Comparison of ENCODE assay signal across 24 mouse cellular contexts in the genomic region with DNA sequence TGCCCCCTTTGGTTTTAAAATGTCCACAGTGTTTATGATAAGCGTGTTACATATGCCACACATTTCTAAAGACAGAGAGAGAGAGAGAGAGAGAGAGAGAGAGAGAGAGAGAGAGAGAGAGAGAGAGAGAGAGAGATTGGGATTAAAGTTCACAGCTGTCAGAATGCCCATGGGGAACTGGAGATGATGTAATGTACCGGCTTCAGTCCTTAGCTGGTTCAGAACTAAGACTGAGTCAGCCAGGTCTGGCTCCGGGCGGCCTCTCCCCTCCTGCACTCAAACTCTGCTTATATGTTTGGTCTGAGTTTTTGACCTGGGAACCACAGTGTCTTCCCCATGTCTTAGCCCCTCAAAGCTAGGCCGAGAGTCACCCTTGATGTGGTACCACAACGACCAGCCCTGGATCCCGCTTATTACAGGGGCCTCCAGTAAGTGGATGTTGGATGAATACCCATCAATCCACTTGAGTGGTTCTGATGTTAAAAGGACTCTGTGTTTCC. TPM values are rescaled to one million over a fixed set of nuclear protein-coding genes. Genes with fewer than 3 reads are reported as not detected.
DNase-seq lines count a peak whose midpoint lies in the region; ATAC-seq and TF ChIP-seq lines count a peak whose summit lies in the region.
"Had no signal": no experiment of that assay in that cellular context is flagged by ENCODE, and none has a peak within 500 bp of the region (broad histone marks: within the 10 kb centered on the region; RNA-seq: fewer than 3 reads in every experiment).

No protein-coding gene starts in this region.

- H3K27me3 ChIP-seq in liver, adult 2 months (ENCODE audit: control insufficient read depth, insufficient read depth, low read length): peaks cover 3% of the 10 kb centered on the region; the same call in 1 of the 2 replicates
- H3K27me3 ChIP-seq in liver, embryonic 12.5 days (replicated peaks): peaks cover 89% of the 10 kb centered on the region
- H3K27me3 ChIP-seq in limb, embryonic 10.5 days (ENCODE audit: low read depth, poor library complexity, severe bottlenecking): peaks cover 86% of the 10 kb centered on the region
- H3K27me3 ChIP-seq in hindbrain, embryonic 12.5 days: peaks cover 15% of the 10 kb centered on the region
- H3K27me3 ChIP-seq: midbrain, embryonic 15.5 days had no signal

- no peaks in the 10 kb centered on the region for H3K79me2 ChIP-seq in liver, adult 2 months (ENCODE audit: control insufficient read depth, insufficient read depth, low read length)

- no peaks in the 10 kb centered on the region for H3K9me3 ChIP-seq in liver, embryonic 12.5 days (replicated peaks)
- H3K9me3 ChIP-seq in limb, embryonic 10.5 days (replicated peaks): no peaks in the 10 kb centered on the region
- H3K9me3 ChIP-seq in hindbrain, embryonic 12.5 days (replicated peaks): no peaks in the 10 kb centered on the region
- H3K9me3 ChIP-seq: heart, embryonic 15.5 days; intestine, embryonic 15.5 days; limb, embryonic 13.5 days; midbrain, embryonic 15.5 days; neural tube, embryonic 12.5 days had no signal

- no peak for TF ChIP-seq CTCF in liver, adult 2 months (IDR thresholded peaks at IDR 0.05; ENCODE audit: low read depth, low read length)

- no peak overlapping the region for H3K4me3 ChIP-seq in liver, adult 2 months (ENCODE audit: insufficient read depth, low read depth, low read length)
- H3K4me3 ChIP-seq in liver, embryonic 12.5 days: no peak overlapping the region
- H3K4me3 ChIP-seq in limb, embryonic 10.5 days: no peak overlapping the region
- H3K4me3 ChIP-seq in hindbrain, embryonic 12.5 days: no peak overlapping the region
- H3K4me3 ChIP-seq: heart, embryonic 15.5 days; intestine, embryonic 15.5 days; limb, embryonic 13.5 days; midbrain, embryonic 15.5 days; neural tube, embryonic 12.5 days had no signal

- H3K4me1 ChIP-seq in liver, adult 2 months (ENCODE audit: control insufficient read depth, insufficient read depth, low read length): peaks cover 16% of the 10 kb centered on the region
- peaks cover 14% of the 10 kb centered on the region; the same call in 1 of the 2 replicates for H3K4me1 ChIP-seq in liver, embryonic 12.5 days
- H3K4me1 ChIP-seq in limb, embryonic 10.5 days: peaks cover 59% of the 10 kb centered on the region
- peaks cover 13% of the 10 kb centered on the region for H3K4me1 ChIP-seq in hindbrain, embryonic 12.5 days
- H3K4me1 ChIP-seq: midbrain, embryonic 15.5 days had no signal

- no peak for TF ChIP-seq POLR2A in liver, adult 2 months (IDR thresholded peaks at IDR 0.05; ENCODE audit: extremely low read depth, insufficient read depth, low read length)

- peak; percentile 25 for DNase-seq in gastrocnemius, adult 18-20 months (ENCODE audit: low spot score)
- DNase-seq in gastrocnemius, postnatal 4 days (ENCODE audit: low spot score in 2 of 2): no peak
- peak; percentile 69 for DNase-seq in liver, adult 2 months (ENCODE audit: extremely low read depth, low read depth, low spot score)
- peak; percentile 55 for DNase-seq in NIH3T3 (ENCODE audit: low read depth)
- no peak for DNase-seq in limb, embryonic 10.5 days (ENCODE audit: low spot score)
- DNase-seq in frontal cortex, postnatal 36 days (ENCODE audit: low spot score in 2 of 2): no peak
- DNase-seq: adrenal gland, postnatal 14 days; cerebellum, adult 9-10 months; gastrocnemius, postnatal 25 days; kidney, postnatal 4 days; right cerebral cortex, adult 18-20 months; right cerebral cortex, postnatal 4 days; thymus, adult 18-20 months; thymus, postnatal 36 days had no signal

- H3K9ac ChIP-seq in liver, adult 2 months (ENCODE audit: low read depth, low read length): no peak overlapping the region
- no peak overlapping the region for H3K9ac ChIP-seq in liver, embryonic 12.5 days
- H3K9ac ChIP-seq in hindbrain, embryonic 12.5 days: no peak overlapping the region
- H3K9ac ChIP-seq: heart, embryonic 15.5 days; intestine, embryonic 15.5 days; limb, embryonic 13.5 days; liver, embryonic 14.5 days; midbrain, embryonic 15.5 days; neural tube, embryonic 12.5 days had no signal

- no peak overlapping the region for H3K27ac ChIP-seq in liver, adult 2 months (replicated peaks; ENCODE audit: insufficient read depth, low read depth, low read length)
- no peak overlapping the region for H3K27ac ChIP-seq in liver, embryonic 12.5 days
- H3K27ac ChIP-seq in limb, embryonic 10.5 days: peak overlapping the region; percentile 7; the same call in 1 of the 2 replicates
- no peak overlapping the region for H3K27ac ChIP-seq in hindbrain, embryonic 12.5 days
- H3K27ac ChIP-seq: heart, embryonic 15.5 days; intestine, embryonic 15.5 days; liver, embryonic 14.5 days; midbrain, embryonic 15.5 days; neural tube, embryonic 12.5 days had no signal

- no peaks in the 10 kb centered on the region for H3K36me3 ChIP-seq in liver, adult 2 months (ENCODE audit: control insufficient read depth, insufficient read depth, low read length)
- no peaks in the 10 kb centered on the region for H3K36me3 ChIP-seq in liver, embryonic 12.5 days
- no peaks in the 10 kb centered on the region for H3K36me3 ChIP-seq in limb, embryonic 10.5 days
- no peaks in the 10 kb centered on the region for H3K36me3 ChIP-seq in hindbrain, embryonic 12.5 days
- H3K36me3 ChIP-seq: heart, embryonic 15.5 days; intestine, embryonic 15.5 days; limb, embryonic 13.5 days; midbrain, embryonic 15.5 days; neural tube, embryonic 12.5 days had no signal

- H3K4me2 ChIP-seq in liver, embryonic 12.5 days: no peak overlapping the region
- no peak overlapping the region for H3K4me2 ChIP-seq in hindbrain, embryonic 12.5 days (replicated peaks)
- H3K4me2 ChIP-seq: heart, embryonic 15.5 days; intestine, embryonic 15.5 days; limb, embryonic 13.5 days; midbrain, embryonic 15.5 days; neural tube, embryonic 12.5 days had no signal

- WGBS in liver, adult 2 months: 67% methylated on average over 7 of the region's 7 CpGs
- WGBS in liver, embryonic 12.5 days (ENCODE audit: insufficient replicate concordance): 73% methylated on average over 7 of the region's 7 CpGs
- 63% methylated on average over 7 of the region's 7 CpGs for whole genome bisulfite sequencing in limb, embryonic 10.5 days
- WGBS in hindbrain, embryonic 12.5 days: 77% methylated on average over 7 of the region's 7 CpGs

- no peak for ATAC-seq in liver, embryonic 12.5 days
- no peak for ATAC-seq in hindbrain, embryonic 12.5 days (ENCODE audit: low FRiP score)
- ATAC-seq: hindbrain, embryonic 16.5 days; intestine, embryonic 15.5 days; midbrain, embryonic 15.5 days; Patski had no signal

RNA-seq across cellular contexts. Expression of a gene that starts 55.4 kb away (rescaled TPM):
- 1 to 10 TPM; 1.3 to 1.7 TPM for total RNA-seq in gastrocnemius, adult 18-20 months (2021)
- 10 to 100 TPM; 17.1 to 20.8 TPM for total RNA-seq in gastrocnemius, postnatal 4 days (2021)
- 1.3 and 1.4 TPM in 2 replicates for total RNA-seq in liver, adult 2 months (2014; rRNA removed)
- 2.4 and 3.0 TPM in 2 replicates for polyA plus RNA-seq in liver, adult 2 months (2012; rRNA removed)
- polyA plus RNA-seq in liver, embryonic 12.5 days (2016; fragmentation: Nextera tagmentation; extraction: Ambion mirVana): 1.1 and 1.4 TPM in 2 replicates
- polyA plus RNA-seq in limb, embryonic 10.5 days (2016; fragmentation: Nextera tagmentation; extraction: Ambion mirVana): 4.0 and 5.3 TPM in 2 replicates
- 3.8 and 4.9 TPM in 2 replicates for polyA plus RNA-seq in hindbrain, embryonic 12.5 days (2016; fragmentation: Nextera tagmentation; extraction: Ambion mirVana)

Comparison
In these comparisons a context has a peak if more than half of its experiments do, and no peak if none do; other contexts are left out.
1. DNase-seq: peak in gastrocnemius, adult 18-20 months (single experiment), liver, adult 2 months (single experiment) and NIH3T3 (single experiment); none in gastrocnemius, postnatal 4 days (0 of 2), limb, embryonic 10.5 days (single experiment) and frontal cortex, postnatal 36 days (0 of 2).